Mouse (Mus musculus) adrenal gland, postnatal 25 days (tissue): ENCODE measurements around the gene Dthd1. TPM values are rescaled to one million over a fixed set of nuclear protein-coding genes. Genes with fewer than 3 reads are reported as not detected.

Experiments
- DNase-seq: peaks from one replicate; pipeline ENCODE4 v3.0.0; 2021; ENCODE audit warnings: mixed read lengths
- long read RNA-seq: library from polyadenylated mRNA; stranded (forward); transcript quantifications from one replicate; pipeline ENCODE4 v2.0.0, GENCODE M21; 2021
- total RNA-seq: library from RNA; stranded (reverse); gene quantifications from 2 replicates; pipeline ENCODE4 v1.2.3, GENCODE M21; 2021

Dthd1 gene
- not detected in 2 replicates for total RNA-seq
- long read RNA-seq, result 0 reads

- no peak for DNase-seq
Observed at GRCm38 (mm10) chr5:62813402-62814071, at the start of gene Dthd1. Gene Dthd1 (plus strand): TSS chr5:62813823.

DNA sequence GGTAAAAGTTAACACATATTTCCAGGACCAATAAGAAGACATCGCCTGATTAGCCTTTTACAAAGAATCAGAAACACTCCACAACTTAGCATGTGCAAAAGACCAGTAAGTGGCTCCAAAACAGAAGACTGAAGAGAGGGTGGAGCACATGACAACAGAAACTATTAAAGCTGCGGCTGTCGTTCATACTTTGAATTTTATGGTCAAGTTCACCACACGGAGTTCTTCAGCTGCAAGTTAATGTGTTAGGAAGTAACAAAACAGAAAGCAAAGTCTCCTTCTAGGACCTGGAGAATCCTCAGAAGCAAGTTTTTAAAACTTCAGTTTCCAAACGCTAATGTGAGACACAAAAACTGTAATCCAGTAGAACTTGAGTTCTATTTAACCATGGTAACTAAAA, 49.5 kb upstream of the Dthd1 start:
- no peak for DNase-seq

- no peak for DNase-seq
Observed at GRCm38 (mm10) chr5:62765459-62765783, 48.2 kb upstream of the Dthd1 start.

- DNase-seq, result peak; percentile 80
Observed at GRCm38 (mm10) chr5:62765784-62766701, 47.6 kb upstream of the Dthd1 start, which contains the start of gene Arap2. Gene Arap2 (minus strand): TSS chr5:62766159.

DNA sequence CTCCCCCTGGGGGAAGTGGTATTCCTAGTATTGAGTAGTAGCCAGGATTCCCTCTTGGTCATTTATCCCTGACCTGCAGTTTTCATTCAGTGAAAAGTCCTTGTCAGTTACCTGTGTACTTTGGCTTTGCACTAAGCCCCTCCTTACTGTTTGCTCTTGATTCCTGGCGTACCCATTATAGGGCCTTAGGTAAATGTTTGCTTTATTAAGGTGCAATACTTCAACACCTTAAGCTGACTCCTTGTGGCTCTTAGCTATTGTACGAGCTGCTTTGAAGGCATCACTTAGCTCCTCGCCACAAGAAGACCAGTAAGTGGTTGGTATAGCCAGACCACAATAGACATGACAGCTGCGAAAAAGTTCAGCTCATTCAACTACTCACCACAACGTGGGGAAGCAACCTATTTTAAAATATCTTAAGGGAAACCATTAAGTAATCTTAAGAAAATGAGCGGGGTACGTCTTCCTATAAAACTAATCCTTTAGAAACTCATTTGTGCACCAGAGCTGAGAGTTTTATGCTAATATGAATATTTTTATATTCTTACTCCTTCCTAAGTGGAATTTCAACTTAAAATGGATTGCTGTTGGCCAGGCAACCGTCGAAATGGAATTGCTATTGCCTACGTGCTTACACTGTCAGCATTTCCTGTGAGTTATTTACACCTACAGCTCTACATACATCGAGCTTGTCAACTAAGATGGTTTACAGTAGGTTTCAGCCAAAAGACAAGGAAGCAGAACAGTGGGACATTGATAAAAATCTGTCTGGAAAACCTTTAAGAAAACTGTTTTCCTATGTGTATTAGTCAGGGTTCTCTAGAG, 41.6 kb upstream of the Dthd1 start:
- no peak for DNase-seq

DNA sequence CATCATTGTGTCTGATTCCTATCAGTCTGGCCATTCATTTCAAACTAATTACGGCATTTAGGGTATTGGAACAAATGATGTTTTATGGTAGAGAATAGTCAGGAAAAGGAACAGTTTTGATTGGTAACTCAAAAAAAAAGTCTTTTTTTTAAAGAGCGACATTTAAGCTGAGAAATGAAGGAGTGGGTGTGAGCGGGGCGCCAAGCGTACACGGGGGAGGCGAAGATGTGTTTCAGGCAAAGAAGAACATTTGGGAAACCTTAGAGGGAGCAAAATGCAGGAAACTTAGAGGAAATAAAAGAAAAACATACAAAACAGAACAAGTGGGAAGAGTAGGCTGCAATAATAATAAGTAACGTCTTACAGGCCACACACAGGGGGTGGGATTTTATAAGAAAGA, 35.8 kb upstream of the Dthd1 start:
- no peak for DNase-seq

GRCm38 (mm10) chr5:62778682-62779081, 34.9 kb upstream of the Dthd1 start:
- no peak for DNase-seq

- peak; percentile 15 for DNase-seq
Observed at GRCm38 (mm10) chr5:62786809-62787208, 26.8 kb upstream of the Dthd1 start.

DNA sequence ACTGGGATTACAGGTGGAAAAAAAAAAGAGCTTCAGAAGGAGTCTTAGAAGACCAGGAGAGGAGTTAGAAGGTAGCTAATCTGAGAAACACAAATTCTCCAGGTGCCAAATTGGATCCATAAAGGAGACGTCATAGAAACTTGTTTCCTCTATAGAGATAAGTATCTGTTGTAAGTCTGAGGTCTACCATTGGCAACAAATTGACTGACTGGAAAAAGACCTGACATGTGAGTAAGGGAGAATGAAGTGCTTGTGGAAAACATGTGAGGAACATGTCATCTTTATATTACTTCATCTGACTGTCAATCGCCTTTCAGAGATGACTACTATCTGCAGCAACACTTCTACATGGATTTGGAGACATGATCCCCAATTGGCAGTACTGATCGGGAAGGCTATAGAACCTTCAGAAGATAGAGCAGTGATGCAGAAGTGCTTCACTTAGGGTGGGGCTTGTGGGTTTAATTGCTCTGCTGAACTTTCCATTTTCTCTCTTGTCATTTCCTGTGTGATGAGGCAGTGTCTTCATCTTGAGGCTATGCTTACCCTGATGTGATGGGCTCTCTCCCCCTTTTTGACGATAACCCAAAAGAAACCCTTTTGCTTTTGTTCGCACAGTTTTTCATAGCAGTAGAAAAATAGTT, 22.6 kb upstream of the Dthd1 start:
- DNase-seq, result no peak

GRCm38 (mm10) chr5:62792776-62793175, 20.8 kb upstream of the Dthd1 start:
- DNase-seq, result no peak

DNA sequence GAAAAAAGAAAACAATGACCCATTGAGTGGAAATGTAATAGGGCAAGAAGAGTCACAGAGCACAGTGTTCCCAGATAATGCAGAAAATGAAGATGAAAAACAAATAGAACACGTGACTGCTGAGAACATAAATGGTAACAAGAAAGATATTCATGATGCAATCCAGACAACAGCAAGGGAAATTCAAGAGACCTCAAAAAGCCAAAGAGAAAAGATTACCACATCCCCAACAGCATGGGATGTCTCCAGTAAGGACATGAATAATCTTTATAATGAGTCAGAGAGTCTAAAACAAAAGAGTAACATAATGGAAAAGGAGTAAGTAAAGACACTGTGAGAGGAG, 420 bp downstream of the Dthd1 start:
- no peak for DNase-seq

DNA sequence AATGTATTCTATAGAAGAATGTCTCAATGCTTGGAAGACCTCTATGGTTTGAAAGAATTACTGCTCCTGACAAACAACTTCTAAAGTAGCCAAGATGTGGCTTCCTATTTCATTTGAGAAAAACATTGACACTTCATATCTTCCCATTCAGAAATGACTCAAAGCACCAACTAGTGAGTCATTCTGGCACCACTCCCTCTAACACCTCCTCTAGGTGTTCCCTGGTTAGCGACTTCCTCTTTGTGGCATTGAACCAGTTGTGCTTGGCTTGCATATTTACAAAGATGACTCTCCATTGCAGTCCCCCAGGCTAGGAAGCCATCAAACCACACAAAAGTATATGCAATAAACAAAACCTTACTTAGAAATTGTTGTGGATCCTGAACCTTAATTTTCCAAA, 2.1 kb downstream of the Dthd1 start:
- DNase-seq, result no peak

DNA sequence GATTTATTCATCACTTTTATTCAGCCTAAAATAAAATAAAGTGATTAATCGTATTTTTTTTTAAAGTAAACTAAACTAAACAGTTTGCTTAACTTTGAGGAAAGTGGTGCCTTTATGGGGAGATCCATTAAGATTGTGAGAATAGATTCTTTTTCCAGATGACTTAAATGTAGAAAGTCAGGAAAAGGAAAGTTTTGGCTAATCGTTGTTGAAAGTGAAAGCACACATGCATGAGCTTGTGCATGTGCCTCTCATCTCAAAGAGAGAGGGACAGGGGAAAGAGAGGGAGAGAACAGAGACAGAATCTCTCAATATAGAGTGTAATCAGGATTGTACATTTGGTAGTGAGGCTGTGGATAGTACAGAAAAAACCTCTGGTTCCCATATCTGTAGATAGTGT, 5.9 kb downstream of the Dthd1 start:
- DNase-seq, result no peak

DNA sequence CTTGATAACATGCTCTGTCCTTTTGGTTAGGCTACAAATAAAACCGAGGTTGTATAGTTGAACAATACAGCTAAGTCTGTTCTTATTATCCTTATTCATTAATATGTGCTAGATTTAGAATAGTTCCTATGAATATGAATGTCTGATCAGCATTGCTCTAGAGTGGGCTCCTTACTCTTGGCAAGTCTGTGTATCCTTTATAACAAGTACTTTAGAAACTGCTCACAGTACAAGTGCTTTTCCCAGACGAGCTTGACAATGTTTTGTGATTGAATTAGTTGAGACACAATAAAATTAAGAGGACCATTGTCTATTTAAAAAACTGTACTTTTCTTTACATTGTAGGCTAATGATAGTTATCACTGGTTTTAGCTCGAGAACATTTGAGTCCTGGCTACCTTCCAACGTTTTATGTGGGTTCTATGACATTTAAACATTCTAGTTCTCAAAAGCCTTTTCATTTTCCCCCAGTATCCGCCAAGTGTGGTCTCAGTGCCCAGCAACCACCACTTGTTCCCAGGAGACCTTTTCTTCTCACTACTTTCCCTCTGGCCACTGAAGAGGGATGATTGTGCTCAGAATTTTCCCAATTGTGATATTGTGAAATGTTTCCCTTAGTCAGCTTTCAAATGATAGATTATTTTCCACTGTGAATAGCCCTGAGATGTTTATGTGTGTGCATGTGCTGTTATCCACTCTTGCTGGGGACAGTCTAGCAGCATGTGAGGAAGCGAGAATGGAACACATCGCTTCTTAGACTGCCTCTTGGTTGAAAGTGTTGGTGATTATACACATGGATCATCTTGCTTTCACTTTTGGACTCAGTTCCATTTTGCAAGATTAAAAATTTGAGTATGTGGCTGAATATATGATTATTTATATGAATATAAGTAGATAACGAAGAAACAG, 7.0 kb downstream of the Dthd1 start:
- DNase-seq, result no peak

DNA sequence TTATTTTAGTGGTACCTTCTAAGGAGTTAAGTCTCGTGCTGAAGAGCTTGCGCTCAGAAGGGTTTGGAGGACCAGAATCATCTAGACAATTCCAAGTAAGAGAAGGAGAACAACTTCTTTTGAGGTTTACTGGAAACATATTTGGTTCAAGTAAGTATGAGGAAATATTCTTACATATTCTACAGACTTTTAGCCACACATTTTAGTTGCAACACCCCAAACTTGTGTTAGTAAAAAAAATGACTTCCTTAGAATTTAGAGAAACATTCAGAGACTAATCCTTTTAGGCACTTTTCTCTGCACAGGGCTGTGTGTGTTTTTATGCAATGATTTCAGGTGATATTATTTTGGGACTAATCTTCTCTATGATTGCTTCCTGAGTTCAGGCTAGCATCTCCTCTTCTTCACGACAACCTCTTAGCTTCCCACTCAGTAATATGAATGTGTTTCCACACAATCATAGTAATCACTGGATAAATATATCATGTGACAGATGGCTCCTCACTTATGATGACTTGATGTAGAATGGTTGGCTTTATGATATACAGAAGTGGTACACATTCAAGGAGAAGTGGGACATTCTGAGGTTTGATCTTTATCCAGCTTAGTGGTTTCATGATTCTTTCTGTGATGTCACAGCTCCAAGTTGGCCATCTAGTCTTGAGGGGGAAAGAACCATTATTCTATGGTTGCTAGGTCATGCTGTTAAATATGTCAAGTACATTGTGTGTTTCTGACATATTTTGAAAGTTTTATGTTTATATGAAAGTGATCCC, 29.5 kb downstream of the Dthd1 start:
- no peak for DNase-seq

GRCm38 (mm10) chr5:62846571-62847131, 33.0 kb downstream of the Dthd1 start:
- DNase-seq, result no peak

GRCm38 (mm10) chr5:62851337-62851736, 37.7 kb downstream of the Dthd1 start:
- no peak for DNase-seq

GRCm38 (mm10) chr5:62854361-62854844, 40.8 kb downstream of the Dthd1 start:
- DNase-seq, result no peak

DNA sequence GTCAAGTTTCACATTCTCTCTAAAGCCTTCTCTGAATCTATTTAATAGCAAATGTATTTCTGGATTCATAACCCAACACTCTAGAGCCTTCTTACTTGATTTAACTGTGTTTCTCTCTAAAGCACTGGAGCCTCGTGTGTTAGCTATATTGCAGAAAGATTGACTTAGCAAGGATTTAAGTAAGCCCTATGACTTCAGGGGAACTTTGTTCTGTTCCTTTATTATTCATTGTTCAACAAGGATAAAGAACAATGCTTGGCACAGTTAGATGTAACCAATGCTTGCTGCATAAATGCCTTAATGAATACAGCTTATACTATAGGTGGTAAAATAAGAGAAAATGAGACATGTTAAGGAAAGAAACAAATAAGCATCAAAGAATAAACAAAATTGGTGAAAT, 43.9 kb downstream of the Dthd1 start:
- no peak for DNase-seq

GRCm38 (mm10) chr5:62858282-62858681, 44.7 kb downstream of the Dthd1 start:
- DNase-seq, result no peak
